Mouse (Mus musculus): ENCODE results near the gene Brd9.
"Not testable (repeated sequence)": the region's sequence is repeated elsewhere in the genome, so short reads cannot be mapped to it uniquely, and the experiment has no call there.

The Brd9 gene

GRCm38 (mm10) chr13:73990761-73991160 lies 53.1 kb downstream of the Brd9 start:
- DNase-seq (ENCODE audit: low spot score in 2 of 2) = no peak

- no peak for DNase-seq (ENCODE audit: low spot score in 2 of 2)
Observed at GRCm38 (mm10) chr13:73991267-73991666, 53.7 kb downstream of the Brd9 start.

- no peak for DNase-seq (ENCODE audit: low spot score in 2 of 2)
Observed at GRCm38 (mm10) chr13:73996456-73996855, 58.8 kb downstream of the Brd9 start.

- no peak for DNase-seq (ENCODE audit: low spot score in 2 of 2)
Observed at GRCm38 (mm10) chr13:74000519-74000918, 62.9 kb downstream of the Brd9 start.

GRCm38 (mm10) chr13:74000961-74001360 lies 63.4 kb downstream of the Brd9 start:
- no peak for DNase-seq (ENCODE audit: low spot score in 2 of 2)

- DNase-seq (ENCODE audit: low spot score in 2 of 2) = no peak
Observed at GRCm38 (mm10) chr13:74001492-74001891, 63.9 kb downstream of the Brd9 start.

GRCm38 (mm10) chr13:74006881-74007280 lies 69.3 kb downstream of the Brd9 start:
- not testable (repeated sequence) for DNase-seq (ENCODE audit: low spot score in 2 of 2)

- not testable (repeated sequence) for DNase-seq (ENCODE audit: low spot score in 2 of 2)
Observed at GRCm38 (mm10) chr13:74008216-74008615, 70.6 kb downstream of the Brd9 start.

- peak; percentile 91 for DNase-seq (ENCODE audit: low spot score in 2 of 2)
Observed at GRCm38 (mm10) chr13:74008948-74009718, 71.5 kb downstream of the Brd9 start, which contains the start of gene Tppp. TSS of gene Tppp (plus strand) at chr13:74009407.

- DNase-seq (ENCODE audit: low spot score in 2 of 2) = peak; percentile 80
Observed at GRCm38 (mm10) chr13:74009791-74010614, 72.4 kb downstream of the Brd9 start.
